Mouse (Mus musculus): Measurements from ENCODE around the gene Kcnmb1.

DNA sequence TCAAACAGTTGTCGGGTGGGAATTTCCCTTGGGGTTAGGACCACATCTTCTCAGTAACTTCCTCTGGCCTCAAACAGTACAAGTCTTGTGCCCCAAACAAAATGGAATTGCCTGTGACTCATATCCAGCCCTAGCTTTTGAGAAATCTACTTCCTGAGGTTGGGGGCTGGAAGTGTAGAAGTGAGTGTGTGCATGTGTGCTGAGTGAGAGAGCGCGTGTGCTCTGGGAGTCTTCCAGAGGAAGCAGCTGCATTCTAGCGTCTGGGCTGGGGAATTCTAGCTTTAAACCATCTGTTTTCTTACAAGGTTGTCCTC is 48.0 kb downstream of the Kcnmb1 start:
- TF ChIP-seq EP300 (IDR thresholded peaks at IDR 0.05), result no peak
- no peak for TF ChIP-seq CTCF (IDR thresholded peaks at IDR 0.05)

Data from lung, postnatal 0 days (tissue).